Mouse (Mus musculus) liver, embryonic 14.5 days (tissue): ENCODE results near the gene Krtap27-1. TPM values are rescaled to one million over a fixed set of nuclear protein-coding genes. Genes with fewer than 3 reads are reported as not detected.

ENCODE experiments used
- ATAC-seq: fragments of 200-750 bp; cut with Nextera tagmentation; 2 replicates; pipeline ENCODE4 v1.8.0; 2017; ENCODE audit warnings: moderate number of reproducible peaks, mild to moderate bottlenecking, moderate library complexity; ENCODE audit not compliant: insufficient read depth
- DNase-seq, 3 experiments: peaks; one replicate each; pipeline ENCODE4 v3.0.0-alpha.2; 2012 to 2013; ENCODE audit warnings: low read depth in 3 of 3, low spot score in 3 of 3
- H3K27ac ChIP-seq: fragments of 300-500 bp; sonication (generic); 2 replicates; pipeline ENCODE4 v1.5.1; 2014; ENCODE audit warnings: moderate library complexity, mild to moderate bottlenecking, control low read depth, inconsistent platforms
- H3K27me3 ChIP-seq: fragments of 300-500 bp; sonication (generic); 2 replicates; pipeline ENCODE4 v1.6.1; 2014; ENCODE audit warnings: mild to moderate bottlenecking, low read length, moderate library complexity; ENCODE audit not compliant: control insufficient read depth, insufficient read depth
- H3K36me3 ChIP-seq: fragments of 300-500 bp; sonication (generic); replicated peaks from 2 replicates; pipeline ENCODE4 v1.6.1; 2014; ENCODE audit warnings: low read depth; ENCODE audit not compliant: control insufficient read depth, insufficient read depth
- H3K4me1 ChIP-seq, 2 experiments: fragments of 200-500 bp in 1 of 2; fragments of 300-500 bp in 1 of 2; sonication (generic) in 1 of 2; replicated peaks; 2 replicates each; pipeline ENCODE4 v1.6.1; 2012 to 2014; ENCODE audit warnings: antibody characterized with exemption in 1 of 2, inconsistent platforms in 1 of 2, low read length in 1 of 2; ENCODE audit not compliant: control insufficient read depth in 2 of 2, insufficient read depth in 2 of 2
- H3K4me2 ChIP-seq: fragments of 300-500 bp; sonication (generic); 2 replicates; pipeline ENCODE4 v1.6.1; 2014; ENCODE audit warnings: low read depth, mild to moderate bottlenecking, control low read depth, moderate library complexity
- H3K4me3 ChIP-seq, 2 experiments: fragments of 200-500 bp in 1 of 2; fragments of 300-500 bp in 1 of 2; sonication (generic) in 1 of 2; 2 replicates each; pipeline ENCODE4 v1.5.1; 2012 to 2014; ENCODE audit warnings: low read depth in 2 of 2, low read length in 2 of 2, mild to moderate bottlenecking in 2 of 2, control low read depth in 1 of 2, inconsistent platforms in 1 of 2, moderate library complexity in 1 of 2; ENCODE audit not compliant: insufficient read depth in 1 of 2
- H3K9ac ChIP-seq: fragments of 300-500 bp; sonication (generic); replicated peaks from 2 replicates; pipeline ENCODE4 v1.6.1; 2014; ENCODE audit warnings: mild to moderate bottlenecking, control low read depth, moderate library complexity
- H3K9me3 ChIP-seq: fragments of 300-500 bp; sonication (generic); 2 replicates; pipeline ENCODE4 v1.6.1; 2016; ENCODE audit warnings: low read length, mixed read lengths; ENCODE audit not compliant: control insufficient read depth
- CTCF ChIP-seq: IDR thresholded peaks from 2 replicates; pipeline ENCODE4 v1.5.1; 2016; ENCODE audit warnings: antibody characterized with exemption, low read depth, control low read depth
- EP300 ChIP-seq: IDR thresholded peaks from 2 replicates; pipeline ENCODE4 v1.6.1; 2016; ENCODE audit warnings: antibody characterized with exemption, low read depth
- WGBS: fragments of 180-500 bp; shearing (Covaris S2); extraction: QIAGEN DNeasy Blood & Tissue Kit; methylation state at CpG from one replicate; pipeline ENCODE4 v1.1.7; 2014; ENCODE audit not compliant: insufficient replicate concordance; 5-methylcytosine and 5-hydroxymethylcytosine counted together
- polyA plus RNA-seq, 2 experiments: library from polyadenylated mRNA; depleted of rRNA in 1 of 2; stranded (reverse) in 1 of 2; unstranded in 1 of 2; fragments of >200 nt; fragmentation: Nextera tagmentation in 1 of 2; extraction: Ambion mirVana in 1 of 2; gene quantifications; 2 replicates each; pipeline versions ENCODE4 v1.2.1 to v1.2.3; 2012 to 2014

Gene Krtap27-1
- polyA plus RNA-seq, 2 experiments, result not detected

DNA sequence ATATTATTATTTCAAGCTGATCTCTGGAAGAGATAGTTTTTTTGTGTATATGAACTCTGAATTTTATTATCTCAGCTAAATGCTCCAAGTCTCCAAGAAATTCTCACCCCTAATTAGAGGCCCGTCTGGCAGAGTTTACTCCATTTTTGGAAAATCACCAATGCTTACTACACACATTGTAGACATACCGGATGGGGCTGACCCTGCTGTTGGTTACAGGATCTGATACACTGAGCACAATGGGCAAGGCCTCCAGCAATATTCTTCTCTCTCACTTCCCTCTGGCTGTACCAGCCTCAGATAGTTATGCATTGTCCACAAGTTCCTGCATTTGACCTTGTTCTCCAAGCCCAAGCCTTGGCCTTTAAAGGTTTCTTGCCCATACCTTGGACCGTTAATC lies 31.4 kb downstream of the Krtap27-1 start:
- WGBS, result 70% methylated on average over 3 of the region's 3 CpGs
- Histone ChIP-seq H3K4me1 (no peaks in the 10 kb centered on the region), H3K27me3 (no peaks in the 10 kb centered on the region), H3K36me3 (no peaks in the 10 kb centered on the region), H3K4me2 (no peak overlapping the region), H3K9me3 (no peaks in the 10 kb centered on the region), H3K4me3 (no peak overlapping the region), H3K9ac (no peak overlapping the region), H3K27ac (no peak overlapping the region)
- DNase-seq (no peak), ATAC-seq (no peak)
- no peak for TF ChIP-seq EP300
- no peak for TF ChIP-seq CTCF

DNA sequence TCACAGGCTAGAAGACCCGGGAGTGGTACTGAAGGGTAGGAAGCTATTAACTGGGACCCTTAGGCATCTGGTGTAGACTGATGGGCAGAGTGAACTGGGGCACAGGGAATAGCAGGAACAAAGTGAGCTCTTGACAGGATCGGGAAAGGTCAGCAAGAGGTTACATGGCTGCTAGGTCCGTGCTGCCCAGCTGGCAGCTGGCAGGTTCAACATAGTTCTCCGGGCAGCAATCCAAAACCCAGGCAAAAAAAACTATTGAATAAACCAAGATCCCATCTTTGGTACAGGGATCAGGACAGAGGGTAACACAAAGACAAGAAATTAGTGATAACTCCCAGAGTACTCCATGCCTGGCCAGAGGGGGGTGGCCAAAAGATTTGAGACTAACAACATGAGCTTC lies 36.3 kb downstream of the Krtap27-1 start:
- H3K36me3 ChIP-seq, result no peaks in the 10 kb centered on the region
- ATAC-seq, result no peak
- no peak for DNase-seq
- no peak for TF ChIP-seq CTCF
- TF ChIP-seq EP300, result no peak
- H3K9ac ChIP-seq, result no peak overlapping the region
- no peak overlapping the region for H3K4me3 ChIP-seq
- H3K27me3 ChIP-seq, result no peaks in the 10 kb centered on the region
- H3K4me1 ChIP-seq, result no peaks in the 10 kb centered on the region
- no peaks in the 10 kb centered on the region for H3K9me3 ChIP-seq
- no peak overlapping the region for H3K4me2 ChIP-seq
- no peak overlapping the region for H3K27ac ChIP-seq
- 70% methylated on average over 4 of the region's 4 CpGs for WGBS

DNA sequence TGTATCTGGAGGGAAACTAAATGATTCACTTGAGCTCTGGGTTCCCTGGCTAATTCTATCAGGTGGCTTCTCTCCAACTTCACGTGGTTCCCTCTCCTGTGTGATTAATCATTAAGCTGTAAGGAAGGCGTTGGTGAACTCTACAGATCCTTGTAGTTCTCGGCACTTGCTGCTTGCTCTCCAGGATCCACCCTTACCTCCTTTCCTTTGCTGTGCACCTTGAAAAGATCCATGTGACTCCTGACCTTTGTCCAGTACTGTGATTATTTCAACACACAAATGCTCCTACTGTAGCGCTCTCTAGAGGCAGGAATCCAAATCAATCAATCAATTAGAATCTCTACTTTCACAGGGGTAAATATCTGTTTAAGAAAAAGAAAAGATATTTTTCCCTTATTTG lies 40.0 kb downstream of the Krtap27-1 start:
- 57% methylated on average over 4 of the region's 4 CpGs for WGBS
- ATAC-seq, result no peak

DNA sequence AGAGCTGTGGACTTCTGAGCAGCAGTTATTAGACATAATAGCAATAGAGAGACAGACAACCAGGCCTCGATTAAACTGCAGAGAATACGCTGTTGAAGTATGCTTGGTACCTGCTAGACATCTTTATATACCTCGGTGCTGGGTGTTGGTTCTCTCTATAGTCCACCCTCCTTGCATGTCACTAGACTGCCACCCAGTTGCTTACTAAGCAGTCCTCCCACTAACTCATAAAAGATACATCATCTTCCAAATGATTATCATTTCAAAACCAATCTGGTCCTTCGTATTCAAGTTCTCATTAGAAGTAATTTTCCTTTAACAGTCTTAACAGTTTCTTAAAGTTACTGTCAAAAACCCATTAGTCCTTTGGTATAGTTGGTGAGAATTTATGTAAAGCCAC lies 43.9 kb downstream of the Krtap27-1 start, which contains the start of gene 2310079G19Rik:
TSS of gene 2310079G19Rik (minus strand) at position 101 of the 400 bp plus-strand sequence.
- DNase-seq, result no peak
- no peaks in the 10 kb centered on the region for H3K27me3 ChIP-seq
- H3K27ac ChIP-seq, result no peak within 1 kb of the TSS
- H3K4me1 ChIP-seq, result no peaks in the 10 kb centered on the region
- TF ChIP-seq CTCF (no peak), EP300 (no peak)
- H3K4me3 ChIP-seq, result no peak within 1 kb of the TSS
- no peak within 1 kb of the TSS for H3K9ac ChIP-seq
- no peak within 1 kb of the TSS for H3K4me2 ChIP-seq
- H3K36me3 ChIP-seq, result no peaks in the 10 kb centered on the region
- 75% methylated on average over 4 of the region's 4 CpGs for WGBS
- H3K9me3 ChIP-seq, result no peaks in the 10 kb centered on the region
- ATAC-seq, result no peak

More for the DNA sequence above, 40.0 kb downstream of the Krtap27-1 start:
- Histone ChIP-seq H3K27ac (no peak overlapping the region), H3K4me2 (no peak overlapping the region), H3K27me3 (no peaks in the 10 kb centered on the region), H3K4me1 (no peaks in the 10 kb centered on the region), H3K36me3 (no peaks in the 10 kb centered on the region), H3K9me3 (no peaks in the 10 kb centered on the region), H3K9ac (no peak overlapping the region), H3K4me3 (no peak overlapping the region)
- no peak for DNase-seq
- TF ChIP-seq CTCF (no peak), EP300 (no peak)

Other genes starting within 250 kb of the Krtap27-1 start
- not detected in 2 replicates for gene Cldn17, start 164.7 kb downstream of the Krtap27-1 start, polyA plus RNA-seq (2012; rRNA removed)
- not detected in 2 replicates for gene Cldn17, start 164.7 kb downstream of the Krtap27-1 start, polyA plus RNA-seq (2014; fragmentation: Nextera tagmentation; extraction: Ambion mirVana)
- 0.02 and 0.15 TPM in 2 replicates for gene Cldn8, start 108.5 kb downstream of the Krtap27-1 start, polyA plus RNA-seq (2012; rRNA removed)
- gene Cldn8, start 108.5 kb downstream of the Krtap27-1 start, polyA plus RNA-seq (2014; fragmentation: Nextera tagmentation; extraction: Ambion mirVana), result 0.05 and 0.06 TPM in 2 replicates
- gene Krtap24-1, start 59.4 kb downstream of the Krtap27-1 start, polyA plus RNA-seq (2012; rRNA removed), result not detected in 2 replicates
- gene Krtap24-1, start 59.4 kb downstream of the Krtap27-1 start, polyA plus RNA-seq (2014; fragmentation: Nextera tagmentation; extraction: Ambion mirVana), result not detected in 2 replicates
- not detected in 2 replicates for gene 2310079G19Rik, start 44.0 kb downstream of the Krtap27-1 start, polyA plus RNA-seq (2012; rRNA removed)
- not detected in 2 replicates for gene 2310079G19Rik, start 44.0 kb downstream of the Krtap27-1 start, polyA plus RNA-seq (2014; fragmentation: Nextera tagmentation; extraction: Ambion mirVana)
- not detected in 2 replicates for gene Krtap26-1, start 23.9 kb downstream of the Krtap27-1 start, polyA plus RNA-seq (2012; rRNA removed)
- not detected in 2 replicates for gene Krtap26-1, start 23.9 kb downstream of the Krtap27-1 start, polyA plus RNA-seq (2014; fragmentation: Nextera tagmentation; extraction: Ambion mirVana)
- not detected in 2 replicates for gene 2310061N02Rik, start 36.3 kb upstream of the Krtap27-1 start, polyA plus RNA-seq (2012; rRNA removed)
- gene 2310061N02Rik, start 36.3 kb upstream of the Krtap27-1 start, polyA plus RNA-seq (2014; fragmentation: Nextera tagmentation; extraction: Ambion mirVana), result not detected in 2 replicates
- not detected in 2 replicates for gene Krtap13-1, start 57.2 kb upstream of the Krtap27-1 start, polyA plus RNA-seq (2012; rRNA removed)
- gene Krtap13-1, start 57.2 kb upstream of the Krtap27-1 start, polyA plus RNA-seq (2014; fragmentation: Nextera tagmentation; extraction: Ambion mirVana), result not detected in 2 replicates
- not detected in 2 replicates for gene Krtap13, start 80.0 kb upstream of the Krtap27-1 start, polyA plus RNA-seq (2012; rRNA removed)
- not detected in 2 replicates for gene Krtap13, start 80.0 kb upstream of the Krtap27-1 start, polyA plus RNA-seq (2014; fragmentation: Nextera tagmentation; extraction: Ambion mirVana)
- gene 2310034C09Rik, start 87.2 kb upstream of the Krtap27-1 start, polyA plus RNA-seq (2012; rRNA removed), result not detected in 2 replicates
- not detected in 2 replicates for gene 2310034C09Rik, start 87.2 kb upstream of the Krtap27-1 start, polyA plus RNA-seq (2014; fragmentation: Nextera tagmentation; extraction: Ambion mirVana)
- not detected in 2 replicates for gene 2310057N15Rik, start 102.5 kb upstream of the Krtap27-1 start, polyA plus RNA-seq (2012; rRNA removed)
- not detected in 2 replicates for gene 2310057N15Rik, start 102.5 kb upstream of the Krtap27-1 start, polyA plus RNA-seq (2014; fragmentation: Nextera tagmentation; extraction: Ambion mirVana)
- gene Gm5965, start 106.2 kb upstream of the Krtap27-1 start, polyA plus RNA-seq (2012; rRNA removed), result not detected in 2 replicates
- not detected in 2 replicates for gene Gm5965, start 106.2 kb upstream of the Krtap27-1 start, polyA plus RNA-seq (2014; fragmentation: Nextera tagmentation; extraction: Ambion mirVana)
- gene Gm20741, start 140.5 kb upstream of the Krtap27-1 start, polyA plus RNA-seq (2012; rRNA removed), result not detected in 2 replicates
- gene Gm20741, start 140.5 kb upstream of the Krtap27-1 start, polyA plus RNA-seq (2014; fragmentation: Nextera tagmentation; extraction: Ambion mirVana), result not detected in 2 replicates
- gene Krtap15, start 148.5 kb upstream of the Krtap27-1 start, polyA plus RNA-seq (2012; rRNA removed), result not detected in 2 replicates
- gene Krtap15, start 148.5 kb upstream of the Krtap27-1 start, polyA plus RNA-seq (2014; fragmentation: Nextera tagmentation; extraction: Ambion mirVana), result not detected in 2 replicates
- gene Krtap14, start 154.5 kb upstream of the Krtap27-1 start, polyA plus RNA-seq (2012; rRNA removed), result not detected in 2 replicates
- not detected in 2 replicates for gene Krtap14, start 154.5 kb upstream of the Krtap27-1 start, polyA plus RNA-seq (2014; fragmentation: Nextera tagmentation; extraction: Ambion mirVana)
- gene Krtap19-1, start 197.7 kb upstream of the Krtap27-1 start, polyA plus RNA-seq (2012; rRNA removed), result not detected in 2 replicates
- not detected in 2 replicates for gene Krtap19-1, start 197.7 kb upstream of the Krtap27-1 start, polyA plus RNA-seq (2014; fragmentation: Nextera tagmentation; extraction: Ambion mirVana)
- gene Krtap19-2, start 202.6 kb upstream of the Krtap27-1 start, polyA plus RNA-seq (2012; rRNA removed), result not detected in 2 replicates
- not detected in 2 replicates for gene Krtap19-2, start 202.6 kb upstream of the Krtap27-1 start, polyA plus RNA-seq (2014; fragmentation: Nextera tagmentation; extraction: Ambion mirVana)
- not detected in 2 replicates for gene Krtap19-3, start 206.4 kb upstream of the Krtap27-1 start, polyA plus RNA-seq (2012; rRNA removed)
- gene Krtap19-3, start 206.4 kb upstream of the Krtap27-1 start, polyA plus RNA-seq (2014; fragmentation: Nextera tagmentation; extraction: Ambion mirVana), result not detected in 2 replicates
- not detected in 2 replicates for gene Krtap19-4, start 213.4 kb upstream of the Krtap27-1 start, polyA plus RNA-seq (2012; rRNA removed)
- gene Krtap19-4, start 213.4 kb upstream of the Krtap27-1 start, polyA plus RNA-seq (2014; fragmentation: Nextera tagmentation; extraction: Ambion mirVana), result not detected in 2 replicates
- not detected in 2 replicates for gene Krtap19-5, start 224.8 kb upstream of the Krtap27-1 start, polyA plus RNA-seq (2012; rRNA removed)
- not detected in 2 replicates for gene Krtap19-5, start 224.8 kb upstream of the Krtap27-1 start, polyA plus RNA-seq (2014; fragmentation: Nextera tagmentation; extraction: Ambion mirVana)